Mouse (Mus musculus): ENCODE results near the gene Cbx1.

Gene Cbx1

GRCm38 (mm10) chr11:96816494-96816893, 27.6 kb downstream of the Cbx1 start:
- no peak for DNase-seq (ENCODE audit: low read depth, low spot score)
- Histone ChIP-seq H3K36me3 (ENCODE audit: control insufficient read depth, insufficient read depth, low read length, poor library complexity, severe bottlenecking) (peaks cover 12% of the 10 kb centered on the region), H3K27me3 (ENCODE audit: control insufficient read depth, insufficient read depth, low read length, poor library complexity, severe bottlenecking) (no peaks in the 10 kb centered on the region)

GRCm38 (mm10) chr11:96816979-96817378, 28.1 kb downstream of the Cbx1 start:
- no peak for DNase-seq (ENCODE audit: low read depth, low spot score)
- Histone ChIP-seq H3K36me3 (ENCODE audit: control insufficient read depth, insufficient read depth, low read length, poor library complexity, severe bottlenecking) (peaks cover 14% of the 10 kb centered on the region), H3K27me3 (ENCODE audit: control insufficient read depth, insufficient read depth, low read length, poor library complexity, severe bottlenecking) (no peaks in the 10 kb centered on the region)

- Histone ChIP-seq H3K36me3 (ENCODE audit: control insufficient read depth, insufficient read depth, low read length, poor library complexity, severe bottlenecking) (peaks cover 14% of the 10 kb centered on the region), H3K27me3 (ENCODE audit: control insufficient read depth, insufficient read depth, low read length, poor library complexity, severe bottlenecking) (no peaks in the 10 kb centered on the region)
- DNase-seq (ENCODE audit: low read depth, low spot score) = no peak
Measured at GRCm38 (mm10) chr11:96818128-96818710, 29.3 kb downstream of the Cbx1 start.

GRCm38 (mm10) chr11:96821956-96822355, 33.0 kb downstream of the Cbx1 start:
- no peak for DNase-seq (ENCODE audit: low read depth, low spot score)
- H3K27me3 ChIP-seq (ENCODE audit: control insufficient read depth, insufficient read depth, low read length, poor library complexity, severe bottlenecking) = no peaks in the 10 kb centered on the region
- H3K36me3 ChIP-seq (ENCODE audit: control insufficient read depth, insufficient read depth, low read length, poor library complexity, severe bottlenecking) = peaks cover 13% of the 10 kb centered on the region

- DNase-seq (ENCODE audit: low read depth, low spot score) = peak; percentile 80
- H3K27me3 ChIP-seq (ENCODE audit: control insufficient read depth, insufficient read depth, low read length, poor library complexity, severe bottlenecking) = no peaks in the 10 kb centered on the region
- H3K36me3 ChIP-seq (ENCODE audit: control insufficient read depth, insufficient read depth, low read length, poor library complexity, severe bottlenecking) = peaks cover 11% of the 10 kb centered on the region
Measured at GRCm38 (mm10) chr11:96822675-96823470, 33.9 kb downstream of the Cbx1 start.

- Histone ChIP-seq H3K27me3 (ENCODE audit: control insufficient read depth, insufficient read depth, low read length, poor library complexity, severe bottlenecking) (no peaks in the 10 kb centered on the region), H3K36me3 (ENCODE audit: control insufficient read depth, insufficient read depth, low read length, poor library complexity, severe bottlenecking) (peaks cover 11% of the 10 kb centered on the region)
- DNase-seq (ENCODE audit: low read depth, low spot score) = no peak
Measured at GRCm38 (mm10) chr11:96823471-96823837, 34.5 kb downstream of the Cbx1 start.

- no peaks in the 10 kb centered on the region for H3K27me3 ChIP-seq (ENCODE audit: control insufficient read depth, insufficient read depth, low read length, poor library complexity, severe bottlenecking)
- DNase-seq (ENCODE audit: low read depth, low spot score) = peak; percentile 91
- H3K36me3 ChIP-seq (ENCODE audit: control insufficient read depth, insufficient read depth, low read length, poor library complexity, severe bottlenecking) = peaks cover 9% of the 10 kb centered on the region
Measured at GRCm38 (mm10) chr11:96823880-96824782, 35.2 kb downstream of the Cbx1 start.

- H3K27me3 ChIP-seq (ENCODE audit: control insufficient read depth, insufficient read depth, low read length, poor library complexity, severe bottlenecking) = no peaks in the 10 kb centered on the region
- DNase-seq (ENCODE audit: low read depth, low spot score) = no peak
- H3K36me3 ChIP-seq (ENCODE audit: control insufficient read depth, insufficient read depth, low read length, poor library complexity, severe bottlenecking) = peaks cover 4% of the 10 kb centered on the region
Measured at GRCm38 (mm10) chr11:96824783-96825495, 36.0 kb downstream of the Cbx1 start.

GRCm38 (mm10) chr11:96826481-96826880, 37.6 kb downstream of the Cbx1 start:
- peaks cover 1% of the 10 kb centered on the region; the same call in 1 of the 2 replicates for H3K36me3 ChIP-seq (ENCODE audit: control insufficient read depth, insufficient read depth, low read length, poor library complexity, severe bottlenecking)
- H3K27me3 ChIP-seq (ENCODE audit: control insufficient read depth, insufficient read depth, low read length, poor library complexity, severe bottlenecking) = no peaks in the 10 kb centered on the region
- DNase-seq (ENCODE audit: low read depth, low spot score) = no peak

- Histone ChIP-seq H3K27me3 (ENCODE audit: control insufficient read depth, insufficient read depth, low read length, poor library complexity, severe bottlenecking) (no peaks in the 10 kb centered on the region), H3K36me3 (ENCODE audit: control insufficient read depth, insufficient read depth, low read length, poor library complexity, severe bottlenecking) (no peaks in the 10 kb centered on the region)
- no peak for DNase-seq (ENCODE audit: low read depth, low spot score)
Measured at GRCm38 (mm10) chr11:96827062-96827581, 38.2 kb downstream of the Cbx1 start.

- H3K27me3 ChIP-seq (ENCODE audit: control insufficient read depth, insufficient read depth, low read length, poor library complexity, severe bottlenecking) = no peaks in the 10 kb centered on the region
- no peak for DNase-seq (ENCODE audit: low read depth, low spot score)
- H3K36me3 ChIP-seq (ENCODE audit: control insufficient read depth, insufficient read depth, low read length, poor library complexity, severe bottlenecking) = no peaks in the 10 kb centered on the region
Measured at GRCm38 (mm10) chr11:96827917-96828316, 39.0 kb downstream of the Cbx1 start.

- DNase-seq (ENCODE audit: low read depth, low spot score) = no peak
- Histone ChIP-seq H3K36me3 (ENCODE audit: control insufficient read depth, insufficient read depth, low read length, poor library complexity, severe bottlenecking) (no peaks in the 10 kb centered on the region), H3K27me3 (ENCODE audit: control insufficient read depth, insufficient read depth, low read length, poor library complexity, severe bottlenecking) (no peaks in the 10 kb centered on the region; the same call in 1 of the 2 replicates)
Measured at GRCm38 (mm10) chr11:96828881-96829280, 40.0 kb downstream of the Cbx1 start.

- H3K27me3 ChIP-seq (ENCODE audit: control insufficient read depth, insufficient read depth, low read length, poor library complexity, severe bottlenecking) = no peaks in the 10 kb centered on the region; the same call in 1 of the 2 replicates
- DNase-seq (ENCODE audit: low read depth, low spot score) = peak; percentile 78
- H3K36me3 ChIP-seq (ENCODE audit: control insufficient read depth, insufficient read depth, low read length, poor library complexity, severe bottlenecking) = no peaks in the 10 kb centered on the region
Measured at GRCm38 (mm10) chr11:96829403-96829812, 40.5 kb downstream of the Cbx1 start.

All from splenic B cell, adult 2 months (primary cell).